Mouse (Mus musculus) embryonic facial prominence, embryonic 10.5 days (tissue): ENCODE data around the gene Afp. TPM values are rescaled to one million over a fixed set of nuclear protein-coding genes. Genes with fewer than 3 reads are reported as not detected.

Source experiments
- DNase-seq: peaks from one replicate; pipeline ENCODE4 v3.0.0-alpha.2; 2017; ENCODE audit warnings: low spot score
- H3K27ac ChIP-seq: fragments of 300-500 bp; sonication (generic); replicated peaks from 2 replicates; pipeline ENCODE4 v1.5.1; 2016; ENCODE audit warnings: mild to moderate bottlenecking
- H3K27me3 ChIP-seq: fragments of 300-500 bp; sonication (generic); replicated peaks from 2 replicates; pipeline ENCODE4 v1.6.1; 2016; ENCODE audit warnings: low read depth, mild to moderate bottlenecking; ENCODE audit not compliant: poor library complexity, severe bottlenecking
- H3K36me3 ChIP-seq: fragments of 300-500 bp; sonication (generic); replicated peaks from 2 replicates; pipeline ENCODE4 v1.6.1; 2016; ENCODE audit warnings: mild to moderate bottlenecking, moderate library complexity
- H3K4me1 ChIP-seq: fragments of 300-500 bp; sonication (generic); 2 replicates; pipeline ENCODE4 v1.6.1; 2016
- H3K4me3 ChIP-seq: fragments of 300-500 bp; sonication (generic); 2 replicates; pipeline ENCODE4 v1.5.1; 2016; ENCODE audit warnings: mild to moderate bottlenecking, moderate library complexity
- H3K9me3 ChIP-seq: fragments of 300-500 bp; sonication (generic); 2 replicates; pipeline ENCODE4 v1.6.1; 2016; ENCODE audit warnings: mild to moderate bottlenecking
- WGBS: fragments of 180-500 bp; shearing (Covaris S2); methylation state at CpG from one replicate; pipeline ENCODE4 v1.1.7; 2016; 5-methylcytosine and 5-hydroxymethylcytosine counted together
- polyA plus RNA-seq: library from polyadenylated mRNA; unstranded; fragments of >200 nt; fragmentation: Nextera tagmentation; extraction: Ambion mirVana; gene quantifications from 2 replicates; pipeline ENCODE4 v1.2.1, GENCODE M21; 2016

Afp gene
- polyA plus RNA-seq, 1 experiment from 2014 or later, result 0.19 TPM

DNA sequence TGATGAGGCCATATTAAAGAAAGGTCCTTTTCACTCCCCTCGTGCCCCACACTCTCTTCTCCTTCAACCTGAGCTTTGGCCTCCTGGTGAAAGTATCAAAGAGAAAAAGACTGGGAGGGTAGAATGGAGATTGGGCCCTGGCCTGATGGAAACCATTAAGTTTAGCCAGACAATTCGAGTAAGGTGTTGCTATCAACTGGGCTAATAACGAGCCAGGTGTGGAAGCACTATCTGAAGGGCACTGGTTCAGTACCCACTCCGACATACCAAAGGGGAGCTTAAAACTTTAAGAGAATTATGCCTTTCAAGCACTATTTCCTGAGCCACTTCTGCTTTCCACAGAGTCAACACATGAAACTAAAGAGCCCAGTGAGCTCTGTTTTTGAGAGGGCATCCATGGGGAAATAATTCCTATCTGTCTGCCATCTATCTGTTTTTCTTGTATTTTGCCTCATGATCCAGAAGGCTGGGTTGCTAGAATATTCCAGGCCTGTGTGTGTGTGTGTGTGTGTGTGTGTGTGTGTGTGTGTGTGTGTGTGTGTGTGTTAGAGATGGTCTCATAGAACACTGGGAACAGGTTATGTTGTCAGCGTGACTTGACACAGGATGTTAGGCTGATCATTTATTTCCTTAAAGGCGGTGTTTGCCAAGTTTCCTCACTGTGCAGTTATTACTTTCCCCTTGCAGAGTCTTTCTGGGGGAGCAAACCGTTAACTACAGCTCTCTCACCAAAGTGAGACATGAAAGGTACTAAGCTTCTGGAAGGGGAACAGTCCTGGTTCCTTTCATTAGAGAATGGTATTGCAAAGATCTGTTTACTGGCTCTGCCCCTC lies 13.0 kb upstream of the Afp start:
- H3K36me3 ChIP-seq, result no peaks in the 10 kb centered on the region
- H3K4me1 ChIP-seq, result no peaks in the 10 kb centered on the region
- 83% methylated on average over 7 of the region's 7 CpGs for WGBS
- H3K4me3 ChIP-seq, result no peak overlapping the region
- no peaks in the 10 kb centered on the region for H3K27me3 ChIP-seq
- no peaks in the 10 kb centered on the region for H3K9me3 ChIP-seq
- no peak for DNase-seq
- no peak overlapping the region for H3K27ac ChIP-seq

DNA sequence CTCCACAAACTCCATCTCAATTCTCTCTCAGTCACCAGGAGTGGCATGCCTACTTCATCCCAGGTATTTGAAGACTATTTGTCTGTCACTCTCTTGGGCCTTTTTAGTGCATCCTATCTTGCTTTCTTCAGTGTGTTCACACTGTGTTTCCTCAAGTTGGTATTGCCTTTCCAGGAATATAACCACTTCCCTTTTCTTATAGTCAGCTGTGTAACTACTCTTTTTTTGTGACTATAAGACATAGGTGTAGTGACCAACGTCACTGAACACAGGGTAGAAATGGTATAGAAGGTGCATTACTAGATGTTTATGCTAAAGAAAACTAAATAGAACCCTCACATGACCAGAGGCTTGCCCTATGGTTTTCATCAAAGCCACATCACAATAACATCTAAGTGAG lies 11.7 kb upstream of the Afp start:
- Histone ChIP-seq H3K36me3 (no peaks in the 10 kb centered on the region), H3K27me3 (no peaks in the 10 kb centered on the region), H3K27ac (no peak overlapping the region), H3K4me1 (no peaks in the 10 kb centered on the region), H3K9me3 (no peaks in the 10 kb centered on the region), H3K4me3 (no peak overlapping the region)
- WGBS, result 81% methylated on average over 1 of the region's 1 CpGs
- DNase-seq, result no peak

DNA sequence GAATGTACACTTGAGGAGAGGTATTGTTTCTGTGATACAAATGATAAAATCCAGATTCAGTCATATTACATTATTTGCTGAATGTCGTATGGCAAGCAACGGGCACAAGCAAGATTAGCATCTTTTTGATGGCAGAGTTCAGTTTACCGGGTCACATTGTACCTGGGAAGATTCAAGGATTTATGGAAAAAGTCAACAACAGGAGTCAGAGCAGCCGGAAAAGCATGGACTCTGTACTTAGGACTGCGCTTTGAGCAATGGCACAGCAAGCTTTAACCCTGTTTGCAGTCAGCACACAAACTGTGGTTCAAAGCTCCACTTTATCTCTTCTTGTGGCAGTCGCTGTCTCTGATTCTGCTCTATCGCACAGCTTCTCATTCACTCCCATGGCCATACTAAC lies 4.9 kb upstream of the Afp start:
- DNase-seq, result no peak
- Histone ChIP-seq H3K36me3 (no peaks in the 10 kb centered on the region), H3K9me3 (no peaks in the 10 kb centered on the region), H3K4me3 (no peak overlapping the region), H3K4me1 (no peaks in the 10 kb centered on the region), H3K27ac (no peak overlapping the region), H3K27me3 (no peaks in the 10 kb centered on the region)
- 89% methylated on average over 7 of the region's 7 CpGs for WGBS

DNA sequence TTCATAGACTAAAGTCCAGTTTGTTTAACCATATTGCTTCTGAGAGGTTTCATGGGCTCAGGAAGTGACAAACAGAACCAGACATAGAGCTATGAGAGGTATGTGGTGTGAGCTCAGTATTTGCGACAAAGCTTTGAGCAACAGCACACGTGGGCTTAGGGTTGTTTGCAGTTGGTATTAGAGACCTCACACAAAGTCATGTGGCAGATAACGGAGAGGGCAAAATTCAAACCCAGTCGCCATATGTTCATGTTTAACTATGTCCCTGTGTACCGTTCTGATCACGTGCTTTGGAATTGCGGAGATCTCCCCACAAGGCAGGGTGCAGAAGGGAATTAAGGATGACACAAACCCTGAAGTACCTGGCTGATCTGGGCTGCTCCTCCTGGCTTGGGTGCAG lies 2.2 kb upstream of the Afp start:
- no peak overlapping the region for H3K27ac ChIP-seq
- no peaks in the 10 kb centered on the region for H3K36me3 ChIP-seq
- no peaks in the 10 kb centered on the region for H3K9me3 ChIP-seq
- DNase-seq, result no peak
- no peaks in the 10 kb centered on the region for H3K4me1 ChIP-seq
- no peaks in the 10 kb centered on the region for H3K27me3 ChIP-seq
- no peak overlapping the region for H3K4me3 ChIP-seq
- WGBS, result 87% methylated on average over 7 of the region's 7 CpGs

DNA sequence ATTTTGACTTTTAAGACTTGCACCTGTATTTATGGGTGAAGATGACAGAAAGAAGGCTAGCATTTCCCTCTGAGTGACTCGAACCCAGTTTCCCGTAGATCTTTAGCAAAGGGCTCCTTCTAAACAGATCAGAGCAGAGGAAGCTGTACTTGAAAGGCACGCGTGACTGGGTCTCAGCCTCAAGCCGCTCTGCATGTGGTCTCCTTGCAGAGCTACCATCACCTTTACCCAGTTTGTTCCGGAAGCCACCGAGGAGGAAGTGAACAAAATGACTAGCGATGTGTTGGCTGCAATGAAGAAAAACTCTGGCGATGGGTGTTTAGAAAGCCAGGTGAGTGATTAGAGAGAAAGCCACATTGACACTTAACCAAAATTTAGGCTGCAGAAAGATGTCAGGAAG lies 1.9 kb downstream of the Afp start:
- Histone ChIP-seq H3K36me3 (no peaks in the 10 kb centered on the region), H3K4me3 (no peak overlapping the region), H3K27me3 (no peaks in the 10 kb centered on the region), H3K9me3 (no peaks in the 10 kb centered on the region), H3K4me1 (no peaks in the 10 kb centered on the region), H3K27ac (no peak overlapping the region)
- WGBS, result 78% methylated on average over 9 of the region's 9 CpGs
- no peak for DNase-seq

DNA sequence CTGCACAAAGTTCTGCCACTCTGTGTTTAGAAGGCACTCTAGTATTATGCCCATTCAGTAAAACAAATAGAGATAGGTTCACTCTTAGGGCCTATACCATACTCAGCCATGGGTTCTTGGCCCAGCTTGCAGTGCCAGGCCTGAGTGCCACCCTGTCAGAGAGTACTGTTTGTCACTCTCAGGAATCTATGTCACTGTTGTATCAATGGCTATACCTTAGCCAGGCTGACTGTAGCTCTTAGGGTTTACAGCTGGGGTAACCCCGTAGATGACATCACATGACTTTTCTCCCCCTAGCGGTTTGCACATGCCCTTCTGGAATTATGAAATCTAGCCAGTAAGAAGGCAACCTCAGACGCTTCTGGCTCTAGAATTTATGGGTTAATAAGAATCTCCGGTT lies 3.8 kb downstream of the Afp start:
- Histone ChIP-seq H3K9me3 (no peaks in the 10 kb centered on the region), H3K4me3 (no peak overlapping the region), H3K27ac (no peak overlapping the region), H3K36me3 (no peaks in the 10 kb centered on the region), H3K4me1 (no peaks in the 10 kb centered on the region), H3K27me3 (no peaks in the 10 kb centered on the region)
- no peak for DNase-seq
- WGBS, result 90% methylated on average over 4 of the region's 4 CpGs

DNA sequence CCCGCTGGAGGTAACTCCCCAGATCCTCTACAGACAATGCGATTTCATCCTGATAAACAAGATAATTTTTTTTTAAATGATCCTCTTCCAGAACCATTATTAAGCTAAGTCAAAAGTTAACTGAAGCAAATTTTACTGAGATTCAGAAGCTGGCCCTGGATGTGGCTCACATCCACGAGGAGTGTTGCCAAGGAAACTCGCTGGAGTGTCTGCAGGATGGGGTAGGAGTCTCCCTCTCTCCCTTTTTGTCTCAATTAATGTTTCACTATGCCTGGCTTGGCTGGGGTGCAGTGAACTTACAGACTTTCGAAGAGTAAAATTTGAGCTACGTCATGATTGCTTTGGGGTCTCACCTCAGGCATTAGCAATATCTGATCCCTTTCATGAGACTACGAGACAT lies 9.0 kb downstream of the Afp start:
- H3K4me3 ChIP-seq, result no peak overlapping the region
- H3K36me3 ChIP-seq, result no peaks in the 10 kb centered on the region
- DNase-seq, result no peak
- no peaks in the 10 kb centered on the region for H3K27me3 ChIP-seq
- no peaks in the 10 kb centered on the region for H3K4me1 ChIP-seq
- 78% methylated on average over 7 of the region's 7 CpGs for WGBS
- H3K27ac ChIP-seq, result no peak overlapping the region
- H3K9me3 ChIP-seq, result no peaks in the 10 kb centered on the region

DNA sequence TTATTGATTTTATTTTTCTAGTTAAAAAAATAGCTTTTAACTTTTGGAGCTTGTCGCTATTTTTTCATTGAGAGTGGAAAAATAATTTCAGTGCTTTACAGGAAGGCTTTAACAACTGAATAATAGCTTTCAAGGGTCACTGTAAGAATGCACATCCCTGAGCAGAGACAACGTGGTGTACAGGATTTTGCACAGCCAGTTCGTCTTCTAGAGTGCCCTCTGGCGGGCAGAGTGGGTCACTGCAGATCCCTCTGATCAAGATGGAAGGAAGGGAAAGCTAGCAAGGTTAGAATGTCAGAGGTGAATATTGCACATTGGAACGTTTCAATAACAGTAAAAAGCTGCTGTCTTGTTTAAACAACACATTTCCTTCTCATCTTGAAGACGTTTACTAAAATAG lies 10.2 kb downstream of the Afp start:
- Histone ChIP-seq H3K27me3 (no peaks in the 10 kb centered on the region), H3K4me3 (no peak overlapping the region), H3K36me3 (no peaks in the 10 kb centered on the region), H3K9me3 (no peaks in the 10 kb centered on the region), H3K4me1 (no peaks in the 10 kb centered on the region), H3K27ac (no peak overlapping the region)
- 5% methylated on average over 6 of the region's 6 CpGs for WGBS
- peak; percentile 83 for DNase-seq

DNA sequence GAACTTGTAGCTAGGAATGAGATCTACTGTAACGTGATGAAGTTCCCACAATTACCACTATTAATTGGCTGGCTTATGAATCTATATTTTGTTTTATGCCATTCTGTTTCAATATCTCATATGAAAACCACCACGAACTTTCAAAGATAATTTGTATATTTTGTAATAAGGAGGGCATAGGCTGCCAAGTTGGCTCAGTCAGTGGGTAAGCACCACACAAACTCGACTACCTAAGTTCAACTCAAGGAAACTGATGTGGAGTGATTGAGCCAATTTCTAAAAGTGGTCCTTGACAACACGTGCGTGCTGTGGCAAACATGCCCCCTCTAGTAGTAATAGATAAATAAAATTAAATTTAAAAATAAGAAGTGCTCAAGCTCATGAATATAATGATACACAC lies 11.2 kb downstream of the Afp start:
- no peaks in the 10 kb centered on the region for H3K4me1 ChIP-seq
- H3K27me3 ChIP-seq, result no peaks in the 10 kb centered on the region
- H3K9me3 ChIP-seq, result no peaks in the 10 kb centered on the region
- DNase-seq, result no peak
- no peak overlapping the region for H3K27ac ChIP-seq
- H3K4me3 ChIP-seq, result no peak overlapping the region
- H3K36me3 ChIP-seq, result no peaks in the 10 kb centered on the region
- WGBS, result 92% methylated on average over 5 of the region's 5 CpGs

DNA sequence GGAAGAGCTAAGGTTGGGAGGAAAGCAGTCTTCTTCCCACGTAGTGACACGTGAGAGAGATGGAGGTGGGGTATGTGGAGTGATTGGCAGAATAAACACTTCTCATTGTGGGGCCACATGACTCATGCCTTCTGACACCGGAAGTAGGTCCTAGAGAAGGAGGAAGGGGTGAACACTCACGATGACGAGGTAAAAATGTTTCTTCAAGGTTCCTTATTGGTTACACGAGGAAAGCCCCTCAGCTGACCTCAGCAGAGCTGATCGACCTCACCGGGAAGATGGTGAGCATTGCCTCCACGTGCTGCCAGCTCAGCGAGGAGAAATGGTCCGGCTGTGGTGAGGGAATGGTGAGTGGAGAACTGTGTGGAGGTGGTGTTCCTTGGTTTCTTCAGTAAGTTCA lies 14.2 kb downstream of the Afp start:
- Histone ChIP-seq H3K4me1 (no peaks in the 10 kb centered on the region), H3K4me3 (no peak overlapping the region), H3K27me3 (no peaks in the 10 kb centered on the region), H3K9me3 (no peaks in the 10 kb centered on the region), H3K27ac (no peak overlapping the region), H3K36me3 (no peaks in the 10 kb centered on the region)
- DNase-seq, result no peak
- WGBS, result 87% methylated on average over 11 of the region's 11 CpGs

DNA sequence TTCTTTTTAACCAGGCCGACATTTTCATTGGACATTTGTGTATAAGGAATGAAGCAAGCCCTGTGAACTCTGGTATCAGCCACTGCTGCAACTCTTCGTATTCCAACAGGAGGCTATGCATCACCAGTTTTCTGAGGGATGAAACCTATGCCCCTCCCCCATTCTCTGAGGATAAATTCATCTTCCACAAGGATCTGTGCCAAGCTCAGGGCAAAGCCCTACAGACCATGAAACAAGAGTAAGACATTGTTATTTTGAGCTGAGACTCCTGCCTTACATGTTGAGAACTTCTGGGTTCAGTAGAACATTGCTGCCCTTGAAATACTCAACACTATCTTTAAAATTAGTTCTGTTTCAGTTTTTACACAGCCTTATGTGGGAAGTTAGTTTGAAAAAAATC lies 16.0 kb downstream of the Afp start:
- H3K9me3 ChIP-seq, result no peaks in the 10 kb centered on the region
- no peaks in the 10 kb centered on the region for H3K27me3 ChIP-seq
- 84% methylated on average over 2 of the region's 2 CpGs for WGBS
- H3K4me3 ChIP-seq, result no peak overlapping the region
- H3K4me1 ChIP-seq, result no peaks in the 10 kb centered on the region
- H3K36me3 ChIP-seq, result no peaks in the 10 kb centered on the region
- H3K27ac ChIP-seq, result no peak overlapping the region
- no peak for DNase-seq

DNA sequence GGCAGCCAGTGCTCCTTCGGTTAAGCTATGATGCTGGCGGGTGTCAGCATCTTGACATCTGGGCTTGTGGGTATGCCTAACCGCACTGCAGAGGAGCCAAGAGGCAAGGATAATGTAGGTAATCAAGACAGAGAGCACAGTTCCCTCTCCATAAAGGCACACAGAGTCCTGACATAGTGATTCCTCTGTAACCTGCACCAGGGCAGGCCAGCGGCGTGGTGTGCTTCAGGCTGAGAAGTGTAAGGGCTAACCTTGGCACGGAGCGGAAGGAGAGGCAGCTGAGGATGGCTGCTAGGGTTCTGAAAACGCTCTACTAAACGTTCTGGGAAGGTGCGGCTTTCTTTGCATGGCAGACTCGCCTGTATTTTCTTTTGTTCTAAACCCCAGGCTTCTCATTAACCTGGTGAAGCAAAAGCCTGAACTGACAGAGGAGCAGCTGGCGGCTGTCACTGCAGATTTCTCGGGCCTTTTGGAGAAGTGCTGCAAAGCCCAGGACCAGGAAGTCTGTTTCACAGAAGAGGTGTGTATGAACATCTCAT lies 16.9 kb downstream of the Afp start:
- DNase-seq, result no peak
- Histone ChIP-seq H3K27me3 (no peaks in the 10 kb centered on the region), H3K4me1 (no peaks in the 10 kb centered on the region), H3K36me3 (no peaks in the 10 kb centered on the region), H3K4me3 (no peak overlapping the region), H3K9me3 (no peaks in the 10 kb centered on the region), H3K27ac (no peak overlapping the region)
- 51% methylated on average over 13 of the region's 13 CpGs for WGBS

DNA sequence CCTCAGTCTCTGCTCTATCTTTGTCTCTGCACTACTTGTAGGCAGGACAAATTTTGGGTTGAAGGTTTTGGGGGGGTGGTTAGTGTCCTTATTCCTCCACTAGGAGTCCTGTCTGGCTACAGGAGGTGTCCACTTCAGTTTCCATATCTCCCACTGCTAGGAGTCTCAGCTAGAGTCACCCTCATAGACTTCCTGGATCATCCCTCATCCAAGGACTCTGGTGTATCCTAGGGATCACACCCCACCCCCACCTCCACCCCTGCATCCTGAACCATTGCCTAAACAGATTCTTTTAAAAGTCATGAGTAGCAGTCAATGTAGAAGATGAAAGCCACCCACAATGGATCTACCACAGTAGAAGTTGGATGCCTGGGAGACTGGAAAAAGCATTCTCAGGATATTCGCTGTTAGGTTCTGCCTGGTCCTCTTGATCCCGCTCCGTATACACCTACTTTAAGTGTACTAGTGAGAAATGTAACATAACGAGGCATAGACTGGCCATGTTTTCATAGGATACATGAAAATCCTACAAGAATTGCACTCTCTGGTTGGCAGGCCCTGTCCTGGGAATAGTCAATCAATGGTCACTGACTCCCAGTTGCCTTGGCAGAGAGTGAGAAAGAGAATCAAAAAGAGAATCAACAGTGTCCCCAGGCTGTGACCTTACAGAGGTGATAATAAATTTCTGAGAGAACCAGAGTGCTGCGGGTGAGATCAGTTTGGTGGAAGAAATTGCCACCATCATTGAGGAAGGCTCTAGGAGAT lies 19.5 kb downstream of the Afp start:
- DNase-seq, result no peak
- H3K4me1 ChIP-seq, result no peaks in the 10 kb centered on the region
- H3K27me3 ChIP-seq, result no peaks in the 10 kb centered on the region
- no peaks in the 10 kb centered on the region for H3K9me3 ChIP-seq
- H3K4me3 ChIP-seq, result no peak overlapping the region
- 88% methylated on average over 5 of the region's 5 CpGs for WGBS
- no peak overlapping the region for H3K27ac ChIP-seq
- no peaks in the 10 kb centered on the region for H3K36me3 ChIP-seq
